Mouse (Mus musculus): ENCODE data around the gene Ap5b1.

Gene Ap5b1

DNA sequence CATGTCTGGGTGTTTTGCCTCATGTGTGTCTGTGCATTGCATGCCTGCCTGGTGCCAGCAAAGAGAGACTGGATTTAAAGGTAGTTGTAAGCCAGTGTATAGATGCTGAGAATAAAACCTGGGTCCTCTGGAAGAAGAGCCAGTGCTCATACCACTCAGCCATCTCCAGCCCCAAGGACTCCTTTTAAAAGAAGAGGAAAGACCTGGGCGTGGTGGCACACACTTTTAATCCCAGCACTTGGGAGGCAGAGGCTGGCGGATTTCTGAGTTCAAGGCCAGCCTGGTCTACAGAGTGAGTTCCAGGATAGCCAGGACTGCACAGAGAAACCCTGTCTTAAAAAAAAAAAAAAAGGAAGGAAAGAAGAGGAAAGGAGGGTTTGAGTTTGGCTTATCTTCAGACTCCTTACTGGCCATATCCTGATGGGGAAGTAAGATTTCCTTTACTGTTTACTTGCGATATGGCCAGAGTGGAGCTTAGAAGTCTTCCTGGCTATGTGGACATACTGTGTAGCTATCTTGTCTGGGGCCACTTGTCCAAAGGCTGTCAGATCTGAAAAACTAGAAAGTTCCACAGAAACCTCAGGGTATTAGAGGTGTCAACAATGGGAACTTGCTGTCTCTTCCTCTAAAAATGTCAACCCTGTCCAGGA lies 45.1 kb downstream of the Ap5b1 start:
- DNase-seq = no peak

DNA sequence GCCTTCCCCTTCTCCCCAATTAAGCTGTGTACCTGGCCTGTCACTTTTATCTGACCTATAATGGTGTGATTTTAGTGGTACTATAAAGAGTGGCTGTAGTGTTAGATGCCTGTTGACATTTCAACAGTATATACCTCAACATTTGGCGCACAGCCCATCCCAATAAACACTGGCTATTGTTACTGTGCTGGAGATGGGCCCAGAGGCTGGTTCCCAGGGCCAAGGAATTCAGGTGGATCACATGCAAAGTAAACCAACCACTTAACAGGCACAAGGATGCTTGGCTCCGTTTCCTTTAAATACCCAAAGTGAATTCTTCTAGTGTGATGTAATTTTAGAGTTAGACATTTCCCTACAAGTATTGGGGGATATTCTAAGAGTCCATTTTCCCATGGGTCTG lies 47.1 kb downstream of the Ap5b1 start:
- no peak for DNase-seq

DNA sequence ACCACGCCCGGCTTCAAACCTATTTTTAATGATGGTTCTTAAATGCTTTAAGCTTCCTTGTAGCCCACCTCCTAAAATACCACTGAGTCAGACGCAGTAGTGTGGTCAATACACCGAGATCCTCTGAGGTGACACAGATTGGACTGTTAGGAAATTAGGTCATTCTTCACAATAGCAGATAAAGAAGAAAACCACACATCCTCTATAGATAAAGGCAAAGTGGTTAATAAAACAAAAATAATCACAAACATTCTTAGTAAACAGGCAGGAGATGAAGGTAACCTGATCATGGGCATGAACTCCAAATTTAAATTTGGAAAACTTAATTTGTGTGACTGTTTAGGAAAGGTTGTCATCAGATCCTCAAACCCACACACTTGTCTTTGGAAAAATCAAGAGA lies 52.2 kb downstream of the Ap5b1 start:
- DNase-seq = no peak

All from kidney, adult 11 months (tissue).